Mouse (Mus musculus) forelimb bud, embryonic 11.5 days (tissue): ENCODE data around the gene Timm17b.

Source experiments
- DNase-seq: peaks from one replicate; pipeline ENCODE4 v3.0.0-alpha.2; 2012; ENCODE audit warnings: low read depth, low spot score

The Timm17b gene

GRCm38 (mm10) chrX:7919601-7920383 is 20.6 kb downstream of the Timm17b start, which contains the start of gene Pcsk1n:
Pcsk1n (plus strand) TSS chrX:7919822.
- DNase-seq, result no peak

DNA sequence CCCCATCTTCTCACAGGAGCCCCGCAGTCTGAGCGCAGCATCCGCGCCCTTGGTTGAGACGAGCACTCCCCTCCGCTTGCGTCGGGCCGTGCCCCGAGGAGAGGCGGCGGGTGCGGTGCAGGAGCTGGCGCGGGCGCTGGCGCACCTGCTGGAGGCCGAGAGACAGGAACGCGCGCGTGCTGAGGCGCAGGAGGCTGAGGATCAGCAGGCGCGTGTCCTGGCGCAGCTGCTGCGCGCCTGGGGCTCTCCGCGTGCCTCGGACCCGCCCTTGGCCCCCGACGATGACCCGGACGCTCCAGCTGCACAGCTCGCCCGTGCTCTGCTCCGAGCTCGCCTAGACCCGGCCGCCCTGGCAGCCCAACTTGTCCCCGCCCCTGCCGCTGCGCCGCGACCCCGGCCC is 22.9 kb downstream of the Timm17b start:
- DNase-seq, result no peak

DNA sequence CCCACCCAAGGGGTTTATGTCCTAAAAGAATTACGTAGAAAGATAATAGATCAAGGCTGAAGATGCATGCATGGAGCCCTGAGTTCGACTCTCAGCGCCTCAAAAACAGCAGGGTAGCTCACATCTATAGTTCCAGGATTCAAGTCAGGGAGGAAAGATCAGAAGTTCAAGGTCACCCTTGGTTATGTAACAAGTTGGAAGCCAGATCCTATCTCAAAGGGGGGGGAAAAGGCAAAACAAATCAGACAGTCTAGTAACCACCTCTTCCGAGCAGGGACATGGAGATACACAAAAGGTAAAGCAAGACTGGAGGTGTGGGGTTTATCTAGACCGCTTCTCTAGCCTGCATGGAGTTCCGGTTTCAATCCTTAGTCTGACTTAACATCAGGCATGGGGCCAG is 27.1 kb downstream of the Timm17b start:
- DNase-seq, result no peak

DNA sequence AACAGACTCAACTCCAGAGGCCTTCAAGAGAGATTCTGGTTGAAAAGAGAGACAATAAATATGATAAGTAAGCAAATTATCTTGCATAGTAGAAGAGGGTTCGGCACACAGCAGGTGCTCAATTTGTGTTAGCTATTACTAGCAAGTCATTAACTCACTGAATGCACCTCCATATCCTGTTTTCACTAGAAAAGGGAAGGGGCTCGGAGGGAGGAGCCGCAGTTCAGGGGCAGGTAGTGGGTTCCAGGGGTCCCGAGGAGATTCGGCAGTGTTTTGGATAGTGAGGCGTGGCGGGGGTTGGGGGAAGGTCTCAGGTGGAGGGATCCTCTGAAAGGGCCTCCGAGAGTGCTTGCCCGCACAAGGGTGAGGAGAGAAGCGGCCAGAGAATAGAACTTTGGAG is 28.0 kb downstream of the Timm17b start:
- no peak for DNase-seq

GRCm38 (mm10) chrX:7928270-7928790 is 29.2 kb downstream of the Timm17b start, which contains the start of gene Eras:
Eras (minus strand) TSS chrX:7928607.
- no peak for DNase-seq

DNA sequence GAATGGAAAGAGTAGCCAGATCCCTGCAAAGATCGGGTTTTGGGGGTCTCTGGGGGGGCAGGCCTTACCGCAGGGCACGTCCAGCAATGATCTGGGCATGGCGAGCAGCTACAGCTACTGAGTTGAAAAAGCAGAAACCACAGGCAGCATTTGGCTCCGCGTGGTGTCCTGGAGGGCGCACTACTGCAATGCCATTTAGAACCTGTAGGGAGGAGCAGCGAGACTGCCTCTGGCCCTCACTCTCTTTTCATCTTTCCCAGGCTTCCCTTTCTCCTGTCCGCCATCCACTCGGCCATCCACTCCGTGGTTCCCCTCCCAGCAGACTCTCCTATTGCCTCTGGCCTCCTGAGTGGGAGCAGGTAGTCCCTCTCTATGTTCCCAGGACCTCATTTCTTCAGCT is 37.7 kb downstream of the Timm17b start:
- no peak for DNase-seq

- no peak for DNase-seq
Observed at GRCm38 (mm10) chrX:7937667-7938066, 38.5 kb downstream of the Timm17b start.

DNA sequence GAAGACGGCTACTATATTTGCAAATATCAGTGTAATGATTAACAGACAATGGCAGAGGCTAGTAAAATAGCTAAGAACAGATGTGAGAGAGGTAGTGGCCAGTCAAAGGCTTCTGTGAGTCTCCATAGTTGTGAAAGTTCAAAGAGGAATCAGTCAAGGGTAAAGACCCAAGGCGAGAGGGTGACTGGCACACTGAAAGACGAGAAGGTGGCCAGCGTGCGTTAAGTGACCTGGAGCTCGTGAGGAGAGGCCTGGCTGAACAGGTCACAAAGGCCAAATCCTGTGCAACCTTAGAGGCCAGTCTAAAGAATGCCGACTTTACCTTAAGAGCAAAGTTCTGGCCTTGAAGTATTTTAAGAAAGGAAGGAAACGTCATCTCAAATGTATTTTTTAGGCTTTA is 46.5 kb downstream of the Timm17b start:
- no peak for DNase-seq

DNA sequence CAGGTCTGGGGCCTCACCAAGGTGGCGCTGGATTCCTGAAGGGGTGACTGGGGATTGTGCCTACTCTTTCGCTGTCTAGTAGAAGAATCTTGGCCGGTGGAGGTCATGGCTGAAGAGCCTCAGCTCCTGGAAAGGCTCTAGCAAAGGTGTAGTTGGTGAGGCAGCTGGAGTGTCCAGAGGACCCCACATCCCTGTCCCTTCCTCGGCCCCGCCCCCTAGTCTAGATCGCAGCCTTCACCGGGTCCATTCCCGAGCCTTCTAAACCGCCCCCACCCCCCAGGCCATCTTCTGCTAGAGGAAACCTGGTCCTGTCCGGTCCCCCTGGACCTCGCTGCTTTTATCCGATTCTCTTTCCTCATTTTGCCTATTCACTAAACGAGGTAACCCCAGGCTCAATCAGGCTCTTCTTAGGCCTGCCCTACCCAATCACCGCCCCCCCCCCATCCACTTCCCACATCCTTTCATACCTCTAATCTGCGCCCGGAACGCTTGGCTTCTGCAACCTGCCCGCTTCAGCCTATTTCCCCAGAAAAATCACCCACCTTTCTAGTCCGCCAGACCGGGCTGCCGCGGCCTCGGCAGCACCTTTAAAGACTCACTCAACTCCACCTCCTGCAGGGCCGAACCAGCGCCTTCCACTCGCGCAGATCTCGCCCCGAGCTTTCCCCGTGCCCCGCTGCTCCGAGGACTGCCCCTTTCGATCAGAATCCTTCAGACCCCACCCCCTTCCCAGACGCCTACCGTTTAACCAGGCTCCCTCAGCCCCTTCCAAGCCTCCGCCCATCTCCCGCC is 48.1 kb downstream of the Timm17b start, which contains the start of gene Hdac6:
Hdac6 (minus strand) TSS at position 782 of the 792 bp plus-strand sequence.
- DNase-seq, result no peak

DNA sequence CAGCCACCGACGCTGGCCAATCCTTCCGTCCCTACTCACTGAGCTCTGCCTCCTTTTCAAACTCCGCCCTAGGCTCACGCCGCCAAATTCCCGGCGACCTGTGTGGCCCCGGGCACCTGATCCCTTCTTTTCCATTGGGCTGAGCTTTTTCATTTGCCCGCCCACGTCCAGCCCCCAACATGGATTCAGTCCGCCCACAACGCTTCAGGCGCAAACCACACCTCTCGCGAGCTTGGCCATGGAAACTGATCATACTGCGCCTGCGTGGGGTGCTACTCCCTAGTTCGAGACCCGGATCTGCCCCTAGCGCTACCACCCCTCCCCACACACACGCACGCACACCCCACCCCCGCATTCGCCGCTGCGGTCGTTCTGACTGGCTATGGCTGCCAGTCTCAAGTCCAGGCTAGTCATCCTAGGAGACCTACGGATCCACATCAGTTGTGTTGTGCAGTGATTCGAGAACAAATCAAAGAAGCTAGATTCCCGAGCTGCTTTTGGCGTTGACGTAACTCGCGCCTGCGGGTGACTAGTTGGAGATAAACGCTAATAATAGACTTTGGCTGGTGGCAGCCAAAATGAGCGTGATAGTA is 48.8 kb downstream of the Timm17b start:
- peak; percentile 94 for DNase-seq

- no peak for DNase-seq
Observed at GRCm38 (mm10) chrX:7950091-7950490, 50.9 kb downstream of the Timm17b start.
